Mouse (Mus musculus): ENCODE measurements around the gene Samd5. TPM values are rescaled to one million over a fixed set of nuclear protein-coding genes. Genes with fewer than 3 reads are reported as not detected.

Samd5 gene
- total RNA-seq, 1 experiment from 2014 or later = 0.05 TPM

- no peak for ATAC-seq (replicated peaks in 1 of 2; ENCODE audit: insufficient read depth in 1 of 2, low FRiP score in 2 of 2, low TSS enrichment in 1 of 2, low read depth in 1 of 2, poor library complexity in 2 of 2, severe bottlenecking in 2 of 2)
Measured at GRCm38 (mm10) chr10:9603290-9603689, 71.7 kb downstream of the Samd5 start.

GRCm38 (mm10) chr10:9602845-9603244 is 72.2 kb downstream of the Samd5 start:
- no peak for ATAC-seq (replicated peaks in 1 of 2; ENCODE audit: insufficient read depth in 1 of 2, low FRiP score in 2 of 2, low TSS enrichment in 1 of 2, low read depth in 1 of 2, poor library complexity in 2 of 2, severe bottlenecking in 2 of 2)

GRCm38 (mm10) chr10:9602389-9602788 is 72.6 kb downstream of the Samd5 start:
- ATAC-seq (replicated peaks in 1 of 2; ENCODE audit: insufficient read depth in 1 of 2, low FRiP score in 2 of 2, low TSS enrichment in 1 of 2, low read depth in 1 of 2, poor library complexity in 2 of 2, severe bottlenecking in 2 of 2) = no peak

DNA sequence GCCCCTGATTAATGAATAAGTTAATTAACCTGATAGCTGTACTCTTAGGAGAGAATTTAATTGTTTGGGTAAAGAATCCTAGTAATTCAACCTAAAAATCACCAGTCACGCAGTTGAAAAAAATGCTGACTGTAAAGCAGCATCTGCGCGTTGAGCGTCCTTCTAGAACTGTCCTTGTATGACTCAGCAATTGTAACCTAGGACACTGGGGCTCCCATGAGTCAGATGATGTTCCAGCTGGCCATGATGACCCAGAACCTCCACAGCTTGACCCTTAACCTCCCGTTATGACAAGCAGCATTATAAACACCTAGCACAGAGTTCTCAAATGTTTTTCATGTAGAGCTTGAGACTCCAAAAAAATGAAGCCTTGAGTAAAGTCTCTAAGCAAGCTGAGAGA is 78.8 kb downstream of the Samd5 start:
- no peak for ATAC-seq (replicated peaks in 1 of 2; ENCODE audit: insufficient read depth in 1 of 2, low FRiP score in 2 of 2, low TSS enrichment in 1 of 2, low read depth in 1 of 2, poor library complexity in 2 of 2, severe bottlenecking in 2 of 2)

GRCm38 (mm10) chr10:9594666-9595065 is 80.3 kb downstream of the Samd5 start:
- no peak for ATAC-seq (replicated peaks in 1 of 2; ENCODE audit: insufficient read depth in 1 of 2, low FRiP score in 2 of 2, low TSS enrichment in 1 of 2, low read depth in 1 of 2, poor library complexity in 2 of 2, severe bottlenecking in 2 of 2)

DNA sequence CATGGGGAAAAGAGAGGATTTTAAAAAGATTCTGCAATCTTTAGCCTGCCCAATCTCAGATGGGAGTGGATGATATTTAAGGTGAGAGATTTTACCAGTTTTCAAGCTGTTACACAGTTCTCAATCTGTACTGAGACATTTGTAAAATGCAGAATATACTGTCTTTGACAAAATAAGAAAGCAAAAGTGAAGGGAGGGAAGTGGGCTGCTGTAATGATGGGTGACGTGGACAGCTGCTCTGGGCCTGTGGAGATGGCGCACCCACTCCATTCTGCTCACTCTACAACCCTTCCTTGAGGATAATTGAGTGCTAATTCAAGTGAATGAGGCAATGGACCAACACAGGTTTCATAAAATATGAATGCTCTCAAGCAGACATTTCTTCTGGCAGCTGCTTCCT is 84.4 kb downstream of the Samd5 start:
- ATAC-seq (replicated peaks in 1 of 2; ENCODE audit: insufficient read depth in 1 of 2, low FRiP score in 2 of 2, low TSS enrichment in 1 of 2, low read depth in 1 of 2, poor library complexity in 2 of 2, severe bottlenecking in 2 of 2) = no peak

- ATAC-seq (replicated peaks in 1 of 2; ENCODE audit: insufficient read depth in 1 of 2, low FRiP score in 2 of 2, low TSS enrichment in 1 of 2, low read depth in 1 of 2, poor library complexity in 2 of 2, severe bottlenecking in 2 of 2) = no peak
Measured at GRCm38 (mm10) chr10:9586328-9586727, 88.7 kb downstream of the Samd5 start.

DNA sequence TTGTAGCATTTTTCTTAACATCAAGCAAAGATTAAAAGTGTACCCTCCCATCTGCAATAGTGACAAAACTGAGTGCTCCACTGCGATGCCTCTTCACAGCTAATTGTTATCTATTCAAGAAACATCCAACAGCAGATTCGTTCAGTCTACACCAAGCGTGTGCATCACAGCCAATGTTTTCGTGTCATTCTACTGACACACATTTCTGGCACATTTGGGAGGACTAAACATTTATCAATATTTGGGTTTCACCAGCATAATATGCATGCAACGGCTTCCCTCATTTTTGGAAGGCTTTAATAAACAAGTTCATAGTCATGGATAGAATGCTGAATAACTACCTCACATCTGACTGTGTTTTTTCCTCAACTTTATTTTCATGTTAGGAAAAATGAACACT is 95.6 kb downstream of the Samd5 start:
- no peak for ATAC-seq (replicated peaks in 1 of 2; ENCODE audit: insufficient read depth in 1 of 2, low FRiP score in 2 of 2, low TSS enrichment in 1 of 2, low read depth in 1 of 2, poor library complexity in 2 of 2, severe bottlenecking in 2 of 2)

GRCm38 (mm10) chr10:9575605-9576004 is 99.4 kb downstream of the Samd5 start:
- ATAC-seq (replicated peaks in 1 of 2; ENCODE audit: insufficient read depth in 1 of 2, low FRiP score in 2 of 2, low TSS enrichment in 1 of 2, low read depth in 1 of 2, poor library complexity in 2 of 2, severe bottlenecking in 2 of 2) = peak; percentile 81 to 87

- 0 out of 4 replicates have a peak, but pooled peaks of 1 of the 2 experiments have one; percentile 7 for ATAC-seq (replicated peaks in 1 of 2; ENCODE audit: insufficient read depth in 1 of 2, low FRiP score in 2 of 2, low TSS enrichment in 1 of 2, low read depth in 1 of 2, poor library complexity in 2 of 2, severe bottlenecking in 2 of 2)
Measured at GRCm38 (mm10) chr10:9574135-9574534, 100.9 kb downstream of the Samd5 start.

Other genes starting within 250 kb of the Samd5 start
- gene Stxbp5, start 225.9 kb upstream of the Samd5 start, total RNA-seq (2017) = 56.1 and 62.3 TPM in 2 replicates

All from hematopoietic stem cell, adult 5-6 weeks (primary cell).